ENCODE assay signal across 12 mouse cellular contexts in genomic region chr2:161561502-161561901, GRCm38 (mm10).
A peak's percentile ranks its signal among the peaks of the same experiment; 100 is the strongest.
DNase-seq lines count a peak whose midpoint lies in the region; ATAC-seq lines count a peak whose summit lies in the region.
"Had no signal": no experiment of that assay in that cellular context is flagged by ENCODE, and none has a peak within 500 bp of the region (broad histone marks: within the 10 kb centered on the region; RNA-seq: fewer than 3 reads in every experiment).

No protein-coding gene starts in this region.

- no peaks in the 10 kb centered on the region for H3K4me1 ChIP-seq in forebrain, embryonic 10.5 days

- no peaks in the 10 kb centered on the region for H3K27me3 ChIP-seq in forebrain, embryonic 10.5 days (ENCODE audit: poor library complexity, severe bottlenecking)

- no peaks in the 10 kb centered on the region for H3K9me3 ChIP-seq in forebrain, embryonic 10.5 days

- H3K4me3 ChIP-seq in forebrain, embryonic 10.5 days = no peak overlapping the region

- H3K36me3 ChIP-seq in forebrain, embryonic 10.5 days (replicated peaks) = no peaks in the 10 kb centered on the region

- WGBS in forebrain, embryonic 10.5 days = 87% methylated on average over 2 of the region's 2 CpGs

- intact Hi-C loops in left cerebral cortex, postnatal 14 days (cut with DNase I) = no loop called here

- peak; percentile 4 for DNase-seq in layer of hippocampus, adult 9-11 months
- DNase-seq in layer of hippocampus, postnatal 10 days (ENCODE audit: low spot score in 2 of 2) = no peak
- DNase-seq in ZHBTc4 (ENCODE audit: low read depth, low spot score) = peak; percentile 36
- DNase-seq in gastrocnemius, adult 8-10 months (ENCODE audit: low spot score in 2 of 2) = peak; percentile 8 to 11
- peak; percentile 40 to 85 for DNase-seq in left cerebral cortex, postnatal 14 days (ENCODE audit: low spot score in 2 of 2)
- no peak for DNase-seq in retina, embryonic 14.5 days (ENCODE audit: low spot score)
- DNase-seq in forebrain, embryonic 10.5 days (ENCODE audit: extremely low spot score, low spot score) = no peak
- DNase-seq: kidney, adult 9 months; layer of hippocampus, postnatal 36 days; lung, embryonic 14.5 days had no signal

- ATAC-seq in CD4-positive, CD25-positive, alpha-beta regulatory T cell, adult 4 months = no peak
- ATAC-seq: forebrain, embryonic 14.5 days had no signal

- H3K27ac ChIP-seq in forebrain, embryonic 10.5 days = no peak overlapping the region

Comparison
In these comparisons a context has a peak if more than half of its experiments do, and no peak if none do; other contexts are left out.
1. DNase-seq: peak in layer of hippocampus, adult 9-11 months (single experiment), ZHBTc4 (single experiment), gastrocnemius, adult 8-10 months (2 of 2) and left cerebral cortex, postnatal 14 days (2 of 2); none in layer of hippocampus, postnatal 10 days (0 of 2), retina, embryonic 14.5 days (single experiment) and forebrain, embryonic 10.5 days (single experiment).